Mouse (Mus musculus) G1E (cell line): ENCODE results near the gene Slc9a3r2. TPM values are rescaled to one million over a fixed set of nuclear protein-coding genes. Genes with fewer than 3 reads are reported as not detected.

Experiments used
- ATAC-seq: 2 replicates; pipeline ENCODE4 v1.8.0; 2016; ENCODE audit warnings: mild to moderate bottlenecking; ENCODE audit not compliant: insufficient number of reproducible peaks, poor library complexity, low FRiP score, severe bottlenecking; ENCODE audit errors: extremely low read depth
- DNase-seq: peaks from one replicate; pipeline ENCODE4 v3.0.0; 2012; ENCODE audit warnings: low spot score
- H3K27me3 ChIP-seq: 2 replicates; pipeline ENCODE4 v1.6.1; 2012; ENCODE audit warnings: mild to moderate bottlenecking, low read length, inconsistent platforms; ENCODE audit not compliant: insufficient read depth
- H3K36me3 ChIP-seq: replicated peaks from 2 replicates; pipeline ENCODE3; 2012; ENCODE audit warnings: mild to moderate bottlenecking, inconsistent platforms
- H3K4me1 ChIP-seq: 2 replicates; pipeline ENCODE4 v1.6.1; 2012; ENCODE audit warnings: low read depth, low read length, inconsistent platforms, mixed read lengths; ENCODE audit not compliant: insufficient read depth
- H3K4me3 ChIP-seq: 2 replicates; pipeline ENCODE4 v1.5.1; 2012; ENCODE audit warnings: low read depth, mild to moderate bottlenecking, inconsistent platforms, low read length, moderate library complexity, mixed read lengths
- H3K9me3 ChIP-seq: replicated peaks from 2 replicates; pipeline ENCODE4 v1.6.1; 2012; ENCODE audit warnings: inconsistent platforms
- CTCF ChIP-seq: IDR thresholded peaks from 2 replicates; pipeline ENCODE4 v1.5.1; 2012; ENCODE audit warnings: low read depth, low read length, inconsistent platforms, mixed read lengths
- GATA1 ChIP-seq: IDR thresholded peaks from 2 replicates; pipeline ENCODE4 v1.6.1; 2012; ENCODE audit warnings: borderline replicate concordance, low read length, inconsistent platforms, mixed read lengths
- GATA2 ChIP-seq: IDR thresholded peaks from 2 replicates; pipeline ENCODE4 v1.6.1; 2012; ENCODE audit warnings: low read depth, low read length, inconsistent platforms, borderline replicate concordance
- POLR2AphosphoS5 ChIP-seq: IDR thresholded peaks from 2 replicates; pipeline ENCODE4 v1.6.1; 2012; ENCODE audit warnings: low read depth, low read length, inconsistent platforms; ENCODE audit not compliant: insufficient replicate concordance
- TAL1 ChIP-seq: conservative IDR thresholded peaks from 2 replicates; pipeline ENCODE4 v1.6.1; 2012; ENCODE audit warnings: low read depth, low read length, inconsistent platforms, mixed read lengths
- polyA plus RNA-seq: library from polyadenylated mRNA; stranded (reverse); fragments of >175 nt; gene quantifications from 2 replicates; pipeline ENCODE4 v1.2.3, GENCODE M21; 2012
- total RNA-seq, 2 experiments: library from RNA; stranded (forward) in 1 of 2; stranded (reverse) in 1 of 2; fragments of 200-1000 nt in 1 of 2; fragments of >200 nt in 1 of 2; fragmentation: Nextera tagmentation in 1 of 2; gene quantifications; 2 replicates each; pipeline ENCODE4 v1.2.3; 2014 to 2017

Slc9a3r2 gene
- total and polyA plus RNA-seq, 3 experiments, result 0.07 to 0.16 TPM; not detected in 1

DNA sequence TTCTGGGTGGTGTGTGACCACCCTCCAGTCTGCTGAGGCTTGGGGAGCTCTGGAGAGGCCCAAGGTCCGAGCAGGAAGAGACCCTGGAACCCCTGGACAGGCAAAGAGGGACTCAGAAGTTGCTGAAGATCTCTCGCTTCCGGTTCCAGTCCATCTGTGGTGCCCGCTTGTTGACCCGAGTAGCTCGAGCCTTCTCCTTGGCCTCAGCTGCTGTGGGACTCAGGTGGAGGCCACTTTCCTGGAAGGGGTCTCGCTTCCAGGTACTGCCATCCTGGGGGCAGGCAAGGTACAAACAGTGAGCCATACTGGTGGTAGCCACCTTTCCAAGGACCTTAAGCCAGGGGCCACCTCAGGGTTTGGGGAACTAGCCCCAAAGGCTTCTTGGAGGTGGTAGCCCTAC is 10.0 kb downstream of the Slc9a3r2 start:
- H3K9me3 ChIP-seq, result no peaks in the 10 kb centered on the region
- DNase-seq (no peak), ATAC-seq (no peak)
- H3K4me1 ChIP-seq, result peaks cover 9% of the 10 kb centered on the region
- peaks cover 33% of the 10 kb centered on the region for H3K36me3 ChIP-seq
- H3K27me3 ChIP-seq, result peaks cover 37% of the 10 kb centered on the region
- H3K4me3 ChIP-seq, result no peak overlapping the region
- TF ChIP-seq GATA2 (no peak), TAL1 (no peak), POLR2AphosphoS5 (no peak), GATA1 (no peak), CTCF (no peak)

DNA sequence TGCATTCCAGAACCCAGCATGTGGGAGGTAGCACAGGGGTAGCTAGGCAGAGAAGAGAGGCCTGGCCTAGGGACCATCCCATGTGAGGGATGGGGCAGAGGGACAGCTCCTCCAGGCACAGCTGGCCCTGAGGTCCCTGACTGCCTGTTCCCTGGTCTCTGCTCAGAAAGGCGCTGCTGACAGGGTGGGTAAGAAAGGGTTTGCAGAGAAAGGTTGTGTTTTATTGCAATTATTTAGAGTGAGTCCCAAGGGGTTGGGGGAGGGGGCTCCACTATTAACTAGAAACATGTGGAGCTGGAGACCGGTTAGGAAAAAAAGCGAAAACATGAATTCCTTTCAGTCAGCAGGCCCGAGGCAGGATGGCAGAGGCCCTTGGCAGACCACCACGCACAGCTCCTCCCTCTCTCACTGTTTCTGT is 10.5 kb downstream of the Slc9a3r2 start:
- ATAC-seq, result no peak
- Histone ChIP-seq H3K36me3 (peaks cover 38% of the 10 kb centered on the region), H3K9me3 (no peaks in the 10 kb centered on the region), H3K4me1 (peaks cover 9% of the 10 kb centered on the region), H3K27me3 (peaks cover 31% of the 10 kb centered on the region), H3K4me3 (no peak overlapping the region)
- DNase-seq, result no peak
- TF ChIP-seq POLR2AphosphoS5 (no peak), GATA1 (no peak), CTCF (no peak), GATA2 (no peak), TAL1 (no peak)

DNA sequence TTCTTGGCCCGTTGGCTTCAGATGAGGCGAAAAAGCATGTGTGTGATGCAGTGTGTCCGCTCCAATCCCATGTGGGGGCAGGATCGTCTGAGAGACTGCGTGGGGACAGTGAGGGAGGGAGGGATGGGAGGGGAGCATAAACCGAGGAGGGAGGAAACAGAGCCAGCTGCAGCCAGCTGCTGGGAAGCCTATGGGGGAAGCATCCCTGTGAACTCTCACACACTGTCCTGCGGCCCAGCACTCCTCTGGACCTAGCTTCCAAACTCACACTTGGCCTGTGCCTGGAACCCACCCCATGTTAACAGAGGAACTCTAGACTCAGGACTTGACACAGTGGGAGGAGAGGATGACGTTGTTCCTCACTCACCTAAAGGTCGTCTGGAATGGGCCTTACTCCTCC is 11.3 kb downstream of the Slc9a3r2 start:
- Histone ChIP-seq H3K4me1 (peaks cover 9% of the 10 kb centered on the region), H3K27me3 (peaks cover 24% of the 10 kb centered on the region), H3K36me3 (peaks cover 45% of the 10 kb centered on the region), H3K9me3 (no peaks in the 10 kb centered on the region), H3K4me3 (no peak overlapping the region)
- TF ChIP-seq CTCF (no peak), GATA2 (no peak), GATA1 (no peak), POLR2AphosphoS5 (no peak), TAL1 (no peak)
- ATAC-seq, result no peak
- no peak for DNase-seq

DNA sequence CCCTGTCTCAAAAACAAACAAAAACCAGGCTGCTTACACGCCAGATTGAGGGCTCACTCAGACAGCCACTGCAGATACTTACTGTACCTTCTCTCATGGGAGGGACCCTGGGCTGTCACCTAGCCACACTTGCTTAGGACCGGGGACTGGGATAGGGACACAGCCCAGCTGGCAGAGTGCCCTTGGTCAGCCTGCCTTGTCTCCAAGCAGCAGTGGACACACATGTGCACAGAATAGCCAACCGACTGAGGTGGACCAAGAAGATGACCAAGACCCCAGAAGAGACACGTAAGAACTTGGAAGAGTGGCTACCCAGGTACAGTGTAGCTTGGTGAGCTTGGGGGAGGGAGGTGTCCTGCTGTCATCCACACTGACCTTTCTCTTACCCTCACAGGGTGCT is 11.9 kb downstream of the Slc9a3r2 start:
- Histone ChIP-seq H3K9me3 (no peaks in the 10 kb centered on the region), H3K4me3 (no peak overlapping the region), H3K4me1 (peaks cover 15% of the 10 kb centered on the region), H3K36me3 (peaks cover 46% of the 10 kb centered on the region), H3K27me3 (peaks cover 18% of the 10 kb centered on the region)
- TF ChIP-seq CTCF, result no peak
- TF ChIP-seq GATA1, result no peak
- TF ChIP-seq GATA2, result no peak
- no peak for TF ChIP-seq POLR2AphosphoS5
- no peak for TF ChIP-seq TAL1
- ATAC-seq (no peak), DNase-seq (no peak)

DNA sequence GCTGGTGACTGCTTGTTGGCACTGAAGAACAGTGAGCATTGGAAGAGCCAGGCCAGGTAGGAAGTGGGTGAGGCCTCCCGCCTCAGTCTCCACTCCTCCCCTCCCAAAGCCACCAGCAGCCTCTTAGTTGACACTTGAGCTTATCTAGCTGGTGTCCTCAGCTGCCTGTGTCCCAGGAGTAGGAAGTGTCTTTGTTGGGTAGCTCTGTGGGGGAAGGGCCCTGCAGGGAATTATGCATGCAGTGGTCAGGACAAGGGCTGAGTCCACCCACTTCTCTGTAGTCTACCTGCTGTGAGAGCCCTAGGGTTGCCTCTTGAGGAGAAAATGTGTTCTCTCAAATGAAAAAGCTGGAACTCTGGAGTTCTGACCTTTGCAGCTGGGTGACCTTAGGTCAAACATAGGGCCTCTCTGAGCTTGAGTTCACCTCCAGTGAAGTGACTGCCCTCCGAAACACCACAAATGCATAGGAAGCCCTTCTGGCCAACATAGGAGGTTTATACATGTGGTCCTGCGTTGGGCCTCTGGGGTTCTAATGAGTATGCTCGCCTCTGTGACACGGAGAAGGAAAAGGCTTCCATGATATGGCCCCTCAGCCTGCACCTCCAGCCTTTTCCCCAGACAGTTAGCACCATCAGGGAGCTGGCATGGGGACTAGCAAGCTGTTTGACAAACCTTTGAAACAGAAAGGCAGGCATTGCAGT is 13.2 kb downstream of the Slc9a3r2 start:
- peaks cover 25% of the 10 kb centered on the region for H3K4me1 ChIP-seq

DNA sequence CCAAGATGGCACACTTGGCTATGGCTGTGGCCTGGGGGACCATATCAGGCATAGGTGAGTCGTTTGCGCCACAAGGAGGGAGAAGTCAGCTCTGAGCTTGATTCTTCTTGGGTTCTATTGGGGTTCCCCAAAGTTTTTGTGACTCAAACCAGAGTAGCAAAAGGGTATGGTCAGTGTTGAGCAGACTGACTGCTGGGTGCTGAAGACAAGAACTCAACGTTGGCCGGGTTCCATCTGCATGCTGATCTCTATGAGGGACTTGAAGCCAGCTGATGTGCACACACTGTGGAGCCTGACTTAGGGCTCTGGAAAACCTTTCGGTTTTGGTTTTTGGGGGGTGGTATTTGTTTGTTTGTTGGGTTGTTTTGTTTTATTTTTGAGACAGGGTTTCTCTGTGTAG is 14.4 kb downstream of the Slc9a3r2 start:
- no peaks in the 10 kb centered on the region for H3K27me3 ChIP-seq
- no peak for ATAC-seq
- H3K9me3 ChIP-seq, result no peaks in the 10 kb centered on the region
- peaks cover 35% of the 10 kb centered on the region for H3K4me1 ChIP-seq
- H3K36me3 ChIP-seq, result peaks cover 55% of the 10 kb centered on the region
- no peak overlapping the region for H3K4me3 ChIP-seq
- no peak for TF ChIP-seq GATA1
- no peak for TF ChIP-seq POLR2AphosphoS5
- TF ChIP-seq CTCF, result no peak
- TF ChIP-seq TAL1, result no peak
- TF ChIP-seq GATA2, result no peak
- DNase-seq, result no peak

More for the DNA sequence above, 13.2 kb downstream of the Slc9a3r2 start:
- H3K36me3 ChIP-seq, result peaks cover 46% of the 10 kb centered on the region
- H3K4me3 ChIP-seq, result no peak overlapping the region
- H3K9me3 ChIP-seq, result no peaks in the 10 kb centered on the region
- no peak for TF ChIP-seq GATA1
- no peak for TF ChIP-seq TAL1
- TF ChIP-seq GATA2, result no peak
- TF ChIP-seq POLR2AphosphoS5, result no peak
- H3K27me3 ChIP-seq, result peaks cover 5% of the 10 kb centered on the region
- no peak for DNase-seq
- ATAC-seq, result no peak
